Mouse (Mus musculus) liver, embryonic 14.5 days (tissue): ENCODE results near the gene H2-T23.
"Not testable (repeated sequence)": the region's sequence is repeated elsewhere in the genome, so short reads cannot be mapped to it uniquely, and the experiment has no call there.

Experiments
- CTCF ChIP-seq: IDR thresholded peaks from 2 replicates; pipeline ENCODE4 v1.5.1; 2016; ENCODE audit warnings: antibody characterized with exemption, low read depth, control low read depth
- EP300 ChIP-seq: IDR thresholded peaks from 2 replicates; pipeline ENCODE4 v1.6.1; 2016; ENCODE audit warnings: antibody characterized with exemption, low read depth

- not testable (repeated sequence) for TF ChIP-seq CTCF, EP300
Observed at GRCm38 (mm10) chr17:36030703-36031582, 1.7 kb downstream of the H2-T23 start.
